Mouse (Mus musculus): ENCODE data around the gene Hmcn2. TPM values are rescaled to one million over a fixed set of nuclear protein-coding genes. Genes with fewer than 3 reads are reported as not detected.

The Hmcn2 gene
- total RNA-seq (2017), result 1.5 TPM in 1 of 2 replicates, not detected in the other

DNA sequence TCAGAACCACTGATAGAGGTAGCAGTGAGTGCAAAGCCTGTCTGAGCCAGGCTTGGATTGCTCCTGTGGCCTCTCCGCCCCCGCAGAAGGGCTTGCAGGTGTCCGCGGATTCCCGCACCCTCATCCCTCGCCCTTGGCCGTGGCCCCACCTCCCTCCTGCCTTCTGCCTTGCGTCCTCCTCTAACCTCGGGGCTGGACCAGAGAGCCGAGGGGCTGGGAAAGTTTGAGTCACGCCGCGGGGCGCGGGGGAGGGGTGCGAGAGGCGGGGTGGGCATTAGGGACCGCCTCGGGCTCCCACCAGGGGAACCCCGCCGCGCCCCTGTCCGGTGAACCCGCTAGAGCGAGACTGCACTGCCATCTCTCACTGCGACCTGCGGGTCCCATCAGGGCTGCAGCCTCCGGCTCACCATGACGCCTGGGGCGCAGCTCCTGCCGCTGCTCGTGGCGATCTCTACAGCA is at the start of gene Hmcn2:
Hmcn2 (plus strand) TSS at position 409 of the 459 bp plus-strand sequence.
- no peak for ATAC-seq (replicated peaks in 1 of 2; ENCODE audit: insufficient read depth in 1 of 2, low FRiP score in 2 of 2, low TSS enrichment in 1 of 2, low read depth in 1 of 2, poor library complexity in 2 of 2, severe bottlenecking in 2 of 2)

DNA sequence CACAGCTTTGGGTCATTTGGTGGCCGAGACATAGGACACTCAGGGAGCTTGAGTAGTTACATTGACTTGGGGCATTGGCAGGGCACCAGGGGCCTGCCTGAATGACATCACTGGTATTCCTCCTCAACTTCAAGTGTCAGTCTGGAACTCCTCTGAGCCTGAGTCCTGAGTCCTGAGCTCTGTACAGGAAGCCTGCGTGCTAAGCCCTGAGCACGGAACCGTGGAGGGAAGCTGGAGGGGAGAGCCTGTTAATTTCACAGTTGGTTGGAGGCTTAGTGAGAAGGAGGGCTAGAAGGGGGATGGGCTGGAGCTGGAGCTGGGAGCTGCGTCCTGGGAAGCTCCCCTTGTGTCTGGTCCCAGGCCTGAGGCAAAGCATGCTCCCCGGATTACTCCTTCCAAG is 46.8 kb upstream of the Hmcn2 start:
- ATAC-seq (replicated peaks in 1 of 2; ENCODE audit: insufficient read depth in 1 of 2, low FRiP score in 2 of 2, low TSS enrichment in 1 of 2, low read depth in 1 of 2, poor library complexity in 2 of 2, severe bottlenecking in 2 of 2), result no peak

DNA sequence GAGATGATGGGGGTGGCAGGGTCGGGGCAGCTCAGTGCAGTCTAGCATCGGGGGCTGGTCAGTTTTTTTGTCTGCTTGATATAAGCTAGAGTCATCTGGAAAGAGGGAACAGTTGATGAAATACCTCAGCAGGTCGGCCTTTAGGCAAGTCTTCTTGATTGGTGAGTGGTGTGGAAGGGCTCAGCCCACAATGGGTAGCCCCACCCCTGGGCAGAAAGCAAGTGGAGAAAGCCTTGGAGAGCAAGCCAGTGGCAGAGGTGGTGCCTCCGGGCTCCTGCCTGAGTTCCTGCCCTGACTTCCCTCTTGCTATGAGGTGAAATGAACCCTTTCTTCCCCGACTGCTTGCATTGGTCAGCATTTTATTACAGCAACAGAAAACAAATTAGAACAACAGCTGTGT is 45.6 kb upstream of the Hmcn2 start:
- ATAC-seq (replicated peaks in 1 of 2; ENCODE audit: insufficient read depth in 1 of 2, low FRiP score in 2 of 2, low TSS enrichment in 1 of 2, low read depth in 1 of 2, poor library complexity in 2 of 2, severe bottlenecking in 2 of 2), result no peak

DNA sequence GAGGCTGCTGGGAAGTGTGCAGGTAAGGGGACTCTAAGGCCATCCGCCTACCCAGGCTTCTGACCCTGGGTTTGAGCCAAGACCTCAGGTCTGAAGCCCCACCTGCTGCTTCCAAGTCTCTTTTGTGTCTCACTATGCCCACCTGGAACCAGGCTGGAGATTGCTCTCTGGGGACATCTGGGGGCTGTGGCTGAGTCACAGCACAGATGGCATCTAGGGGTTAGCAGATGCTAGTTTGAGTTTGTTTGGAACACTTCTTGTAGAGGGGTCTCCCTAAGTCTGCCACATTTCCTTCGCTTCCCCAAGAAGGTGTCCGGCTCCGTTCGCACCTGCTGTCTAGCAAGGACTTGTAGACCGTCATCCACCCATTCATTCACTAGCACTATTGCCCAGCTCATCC is 45.0 kb upstream of the Hmcn2 start:
- no peak for ATAC-seq (replicated peaks in 1 of 2; ENCODE audit: insufficient read depth in 1 of 2, low FRiP score in 2 of 2, low TSS enrichment in 1 of 2, low read depth in 1 of 2, poor library complexity in 2 of 2, severe bottlenecking in 2 of 2)

DNA sequence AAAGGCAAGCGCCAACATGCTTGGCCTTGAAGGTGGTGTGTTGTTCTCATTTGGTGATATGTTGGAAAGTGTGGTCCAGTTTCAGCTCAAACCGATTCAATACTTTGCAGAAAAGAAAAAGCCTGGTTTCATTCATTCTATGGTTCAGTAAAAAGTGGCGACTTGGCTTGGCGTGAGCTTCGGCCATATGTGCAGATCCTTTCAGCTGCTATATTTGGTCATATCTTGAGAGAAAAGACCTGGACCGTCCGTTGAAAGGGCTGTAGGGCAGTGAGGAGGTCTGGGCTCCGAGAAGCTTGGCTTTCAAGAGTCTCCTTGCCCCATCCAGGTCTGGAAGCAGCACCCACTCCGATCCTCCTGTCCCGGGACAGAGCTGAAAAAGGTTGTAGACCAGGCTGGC is 44.4 kb upstream of the Hmcn2 start:
- ATAC-seq (replicated peaks in 1 of 2; ENCODE audit: insufficient read depth in 1 of 2, low FRiP score in 2 of 2, low TSS enrichment in 1 of 2, low read depth in 1 of 2, poor library complexity in 2 of 2, severe bottlenecking in 2 of 2), result no peak

DNA sequence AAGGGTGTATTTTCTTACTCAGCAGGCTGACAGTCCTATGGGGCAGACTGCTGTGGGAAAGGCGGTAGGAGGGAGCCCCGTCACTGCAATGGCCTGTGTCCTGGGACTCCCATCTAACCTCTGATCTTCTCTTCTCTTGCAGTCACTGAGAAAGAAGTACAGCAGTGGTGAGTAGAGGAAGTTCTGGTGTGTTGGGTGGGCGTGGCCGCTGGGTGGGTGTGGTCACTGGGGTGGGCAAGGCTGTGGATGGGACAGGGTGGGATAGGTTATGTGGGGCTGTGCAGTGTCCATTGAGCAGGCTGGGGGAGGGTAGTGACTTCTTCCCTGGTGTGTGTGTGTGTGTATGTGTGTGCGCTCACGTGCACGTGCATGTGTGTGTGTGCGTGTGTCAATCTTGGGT is 43.7 kb upstream of the Hmcn2 start:
- ATAC-seq (replicated peaks in 1 of 2; ENCODE audit: insufficient read depth in 1 of 2, low FRiP score in 2 of 2, low TSS enrichment in 1 of 2, low read depth in 1 of 2, poor library complexity in 2 of 2, severe bottlenecking in 2 of 2), result no peak

DNA sequence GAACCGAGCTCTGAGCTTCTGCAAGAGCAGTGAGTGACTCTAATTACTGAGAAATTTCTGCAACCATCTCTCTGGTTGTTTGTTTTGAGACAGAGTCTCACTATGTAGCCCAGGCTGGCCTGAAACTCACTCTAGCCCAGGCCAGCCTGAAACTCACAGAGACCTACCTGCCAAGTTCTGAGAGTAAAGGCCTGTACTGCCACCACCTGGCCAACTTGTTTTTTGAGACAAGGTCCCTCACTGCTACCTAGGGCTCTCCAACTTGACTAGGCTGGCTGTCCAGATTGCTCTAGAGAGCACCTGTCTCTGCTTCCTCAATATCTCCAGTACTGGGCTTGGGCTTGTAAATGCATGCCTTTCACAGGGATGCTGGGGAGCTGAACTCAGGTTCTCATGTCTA is 43.1 kb upstream of the Hmcn2 start:
- ATAC-seq (replicated peaks in 1 of 2; ENCODE audit: insufficient read depth in 1 of 2, low FRiP score in 2 of 2, low TSS enrichment in 1 of 2, low read depth in 1 of 2, poor library complexity in 2 of 2, severe bottlenecking in 2 of 2), result no peak

DNA sequence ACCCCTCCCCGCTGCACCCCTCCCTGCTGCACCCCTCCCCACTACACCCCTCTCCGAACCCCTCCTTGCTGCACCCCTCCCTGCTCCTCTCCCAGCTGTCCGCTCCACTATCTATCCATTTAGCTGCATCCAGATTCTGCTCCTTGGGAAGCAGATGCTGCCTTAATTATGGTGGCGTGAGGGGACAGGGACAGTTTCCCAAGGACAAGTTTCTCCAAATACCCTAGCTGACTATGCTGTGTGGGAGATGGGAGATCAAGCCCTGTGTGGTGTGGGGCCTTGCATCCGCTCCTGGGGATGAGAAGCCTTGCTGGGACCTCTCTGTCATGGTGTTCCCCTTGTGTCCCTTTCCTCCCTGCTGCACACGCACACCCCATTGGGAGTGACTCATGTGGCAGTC is 39.2 kb upstream of the Hmcn2 start:
- ATAC-seq (replicated peaks in 1 of 2; ENCODE audit: insufficient read depth in 1 of 2, low FRiP score in 2 of 2, low TSS enrichment in 1 of 2, low read depth in 1 of 2, poor library complexity in 2 of 2, severe bottlenecking in 2 of 2), result no peak

DNA sequence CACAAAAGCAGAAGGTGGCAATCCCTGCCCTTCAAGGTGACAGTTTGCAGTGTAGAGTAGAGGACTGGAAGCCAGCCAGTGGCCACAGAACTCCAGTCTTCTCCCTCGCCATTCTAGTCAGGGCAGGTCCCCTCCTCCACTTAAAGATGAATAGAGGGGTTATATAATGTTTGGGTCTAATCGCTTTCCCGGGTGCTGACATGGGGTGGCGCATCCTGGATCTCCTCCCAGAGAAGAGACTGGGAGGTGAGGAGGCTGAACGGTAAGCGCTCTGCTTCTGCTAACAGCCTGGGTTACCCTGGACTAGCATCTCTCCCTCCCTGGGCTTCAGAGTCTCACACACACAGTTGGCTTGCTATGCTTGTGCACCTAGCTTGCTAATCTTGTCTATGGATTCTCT is 36.4 kb upstream of the Hmcn2 start:
- ATAC-seq (replicated peaks in 1 of 2; ENCODE audit: insufficient read depth in 1 of 2, low FRiP score in 2 of 2, low TSS enrichment in 1 of 2, low read depth in 1 of 2, poor library complexity in 2 of 2, severe bottlenecking in 2 of 2), result no peak

DNA sequence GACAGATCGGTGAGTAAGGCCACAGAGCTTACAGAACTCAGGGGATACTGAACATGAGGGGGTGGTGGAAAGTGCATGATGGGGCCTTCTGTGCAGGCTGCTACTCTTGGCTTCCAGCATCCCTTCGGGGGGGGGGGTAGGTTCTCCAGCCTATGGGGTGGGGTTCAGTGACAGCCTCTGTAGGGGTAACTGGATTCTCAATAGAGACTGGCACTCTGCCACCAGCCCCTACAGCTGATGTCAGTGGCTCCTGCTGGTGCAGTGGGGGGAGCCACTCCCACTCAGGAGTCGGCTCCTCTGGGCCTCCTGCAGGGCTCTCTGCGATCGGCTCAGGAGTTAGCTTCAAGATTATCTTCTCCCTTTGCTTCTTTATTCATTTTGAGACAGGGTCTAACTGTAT is 35.7 kb upstream of the Hmcn2 start:
- no peak for ATAC-seq (replicated peaks in 1 of 2; ENCODE audit: insufficient read depth in 1 of 2, low FRiP score in 2 of 2, low TSS enrichment in 1 of 2, low read depth in 1 of 2, poor library complexity in 2 of 2, severe bottlenecking in 2 of 2)

DNA sequence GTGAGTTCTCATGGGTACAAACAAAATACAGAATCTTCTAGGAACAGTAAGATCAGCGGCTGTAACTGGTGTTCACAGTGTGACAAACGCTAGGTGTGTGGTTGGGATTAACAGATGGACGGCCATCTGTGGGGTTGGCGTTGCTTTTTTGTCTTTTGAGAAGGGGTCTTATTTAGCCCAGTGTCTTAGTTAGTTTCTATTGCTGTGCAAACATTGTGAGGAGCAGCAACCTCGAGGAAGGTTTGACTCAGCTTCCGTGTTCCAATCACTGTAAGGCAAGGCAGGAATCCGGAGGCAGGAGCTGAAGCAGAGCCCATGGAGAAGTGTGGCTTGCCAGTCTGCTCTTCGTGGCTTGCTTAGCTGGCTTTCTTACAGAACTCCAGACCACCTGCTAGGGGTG is 33.1 kb upstream of the Hmcn2 start:
- ATAC-seq (replicated peaks in 1 of 2; ENCODE audit: insufficient read depth in 1 of 2, low FRiP score in 2 of 2, low TSS enrichment in 1 of 2, low read depth in 1 of 2, poor library complexity in 2 of 2, severe bottlenecking in 2 of 2), result no peak

DNA sequence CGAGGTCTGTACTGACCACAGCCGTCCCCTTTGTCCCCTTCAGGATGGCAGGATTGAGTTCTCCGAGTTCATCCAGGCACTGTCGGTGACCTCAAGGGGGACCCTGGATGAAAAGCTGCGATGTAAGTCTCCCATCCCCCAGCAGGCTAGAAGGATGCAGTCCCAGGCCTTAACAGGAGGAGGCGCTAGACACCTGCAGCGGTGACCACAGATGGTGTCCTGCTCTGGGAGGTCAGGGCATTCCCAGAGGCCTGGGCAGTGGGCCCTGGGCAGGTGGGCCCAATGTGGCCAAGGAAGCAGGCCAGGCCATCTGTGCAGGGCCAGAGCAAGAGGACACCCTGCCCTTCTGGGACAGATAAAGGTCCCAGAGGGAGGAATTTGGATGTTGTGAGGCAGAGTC is 31.9 kb upstream of the Hmcn2 start:
- ATAC-seq (replicated peaks in 1 of 2; ENCODE audit: insufficient read depth in 1 of 2, low FRiP score in 2 of 2, low TSS enrichment in 1 of 2, low read depth in 1 of 2, poor library complexity in 2 of 2, severe bottlenecking in 2 of 2), result no peak

DNA sequence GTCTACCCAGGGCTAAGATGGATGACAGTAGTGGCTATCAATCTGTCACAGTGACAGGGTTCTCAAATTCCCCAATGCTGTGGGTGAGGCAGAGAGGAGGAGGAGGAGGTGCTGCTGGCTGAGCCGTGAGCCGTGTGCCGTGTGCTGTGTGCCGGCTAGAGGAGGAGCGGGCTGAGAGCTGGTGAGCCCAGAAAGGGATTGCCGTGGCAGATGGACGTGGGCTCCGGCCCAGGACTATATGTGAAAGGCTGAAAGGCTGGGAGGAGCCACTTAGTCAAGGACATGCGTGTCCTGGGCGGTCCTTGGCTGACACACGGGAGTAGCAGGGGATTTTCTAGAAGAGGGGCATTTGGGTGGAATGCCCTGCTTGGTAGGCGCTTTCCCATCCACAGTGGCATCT is 31.3 kb upstream of the Hmcn2 start:
- no peak for ATAC-seq (replicated peaks in 1 of 2; ENCODE audit: insufficient read depth in 1 of 2, low FRiP score in 2 of 2, low TSS enrichment in 1 of 2, low read depth in 1 of 2, poor library complexity in 2 of 2, severe bottlenecking in 2 of 2)

DNA sequence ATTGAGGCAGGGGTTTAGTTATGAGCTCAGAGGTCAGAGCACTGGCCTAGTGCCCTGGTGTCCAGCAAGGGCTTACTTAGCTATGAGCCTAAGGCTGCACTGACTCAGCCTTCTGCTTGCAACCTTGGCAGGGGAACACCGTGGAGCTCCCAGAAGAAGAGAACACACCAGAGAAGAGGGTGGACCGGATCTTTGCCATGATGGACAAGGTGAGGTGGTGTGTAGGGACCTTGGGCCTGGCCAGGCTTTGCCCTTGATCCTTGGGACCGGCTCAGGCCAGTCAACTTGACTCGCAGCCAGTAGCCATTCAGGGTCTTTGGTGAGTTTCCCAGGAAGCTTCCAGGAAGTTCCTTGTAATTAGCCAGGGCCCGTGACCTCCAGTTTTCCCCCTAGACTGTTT is 29.7 kb upstream of the Hmcn2 start:
- no peak for ATAC-seq (replicated peaks in 1 of 2; ENCODE audit: insufficient read depth in 1 of 2, low FRiP score in 2 of 2, low TSS enrichment in 1 of 2, low read depth in 1 of 2, poor library complexity in 2 of 2, severe bottlenecking in 2 of 2)

DNA sequence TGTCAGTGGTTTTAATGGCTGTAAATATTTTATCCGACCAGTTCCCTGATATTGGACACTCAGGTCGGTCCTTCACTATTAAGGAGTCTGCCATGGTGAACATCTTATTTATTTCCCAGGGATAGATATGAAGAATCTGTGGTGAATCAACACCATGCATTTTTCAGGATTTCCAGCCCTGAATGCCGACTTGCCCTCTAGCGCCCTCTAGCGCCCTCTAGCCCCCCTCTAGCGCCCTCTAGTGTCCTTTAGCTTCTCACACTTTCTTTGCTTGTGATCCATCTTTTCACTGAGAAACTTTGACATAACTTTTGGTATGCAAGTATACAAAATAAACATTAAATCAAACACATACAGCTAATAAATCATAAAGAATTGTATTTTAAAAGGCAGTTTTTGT is 22.8 kb upstream of the Hmcn2 start:
- ATAC-seq (replicated peaks in 1 of 2; ENCODE audit: insufficient read depth in 1 of 2, low FRiP score in 2 of 2, low TSS enrichment in 1 of 2, low read depth in 1 of 2, poor library complexity in 2 of 2, severe bottlenecking in 2 of 2), result no peak

DNA sequence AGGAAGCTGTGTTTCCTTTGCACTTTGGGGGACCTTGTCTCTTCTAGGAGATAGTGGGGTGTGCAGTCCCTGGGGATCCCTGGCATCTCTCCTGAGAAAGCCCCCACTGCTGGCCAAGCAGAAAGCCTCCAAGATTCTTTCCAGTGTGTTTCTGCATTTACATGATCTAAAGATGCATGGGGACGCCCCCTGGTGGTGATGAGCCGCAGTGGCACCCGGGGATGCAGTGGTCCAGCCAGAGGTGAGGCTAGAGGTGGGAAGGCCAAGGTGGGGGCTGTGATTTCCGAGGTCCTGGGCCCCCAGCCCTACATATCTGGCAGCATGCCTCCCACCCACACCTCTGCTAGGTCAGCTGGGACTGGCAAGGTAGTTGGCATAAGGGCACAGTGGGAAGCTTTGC is 19.2 kb upstream of the Hmcn2 start:
- ATAC-seq (replicated peaks in 1 of 2; ENCODE audit: insufficient read depth in 1 of 2, low FRiP score in 2 of 2, low TSS enrichment in 1 of 2, low read depth in 1 of 2, poor library complexity in 2 of 2, severe bottlenecking in 2 of 2), result no peak

DNA sequence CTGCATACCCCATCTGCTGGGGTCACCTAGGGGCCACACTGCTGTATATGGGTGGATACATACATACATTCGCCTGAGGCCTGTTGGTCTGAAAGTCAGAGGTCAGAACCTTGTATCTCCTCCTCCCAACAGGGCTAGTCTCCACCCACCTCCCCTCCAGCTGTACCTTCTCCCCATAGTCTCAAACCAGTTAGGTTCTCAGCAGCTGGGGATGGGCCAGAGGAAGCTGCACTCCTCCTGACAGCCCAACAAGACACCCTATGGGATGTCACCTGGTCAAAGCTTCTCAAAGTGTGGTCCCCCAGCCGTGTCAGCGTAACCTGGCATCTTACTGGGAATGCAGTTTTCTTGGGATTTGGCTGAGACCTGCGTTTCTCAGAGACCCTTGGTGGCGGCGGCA is 17.8 kb upstream of the Hmcn2 start:
- ATAC-seq (replicated peaks in 1 of 2; ENCODE audit: insufficient read depth in 1 of 2, low FRiP score in 2 of 2, low TSS enrichment in 1 of 2, low read depth in 1 of 2, poor library complexity in 2 of 2, severe bottlenecking in 2 of 2), result no peak

DNA sequence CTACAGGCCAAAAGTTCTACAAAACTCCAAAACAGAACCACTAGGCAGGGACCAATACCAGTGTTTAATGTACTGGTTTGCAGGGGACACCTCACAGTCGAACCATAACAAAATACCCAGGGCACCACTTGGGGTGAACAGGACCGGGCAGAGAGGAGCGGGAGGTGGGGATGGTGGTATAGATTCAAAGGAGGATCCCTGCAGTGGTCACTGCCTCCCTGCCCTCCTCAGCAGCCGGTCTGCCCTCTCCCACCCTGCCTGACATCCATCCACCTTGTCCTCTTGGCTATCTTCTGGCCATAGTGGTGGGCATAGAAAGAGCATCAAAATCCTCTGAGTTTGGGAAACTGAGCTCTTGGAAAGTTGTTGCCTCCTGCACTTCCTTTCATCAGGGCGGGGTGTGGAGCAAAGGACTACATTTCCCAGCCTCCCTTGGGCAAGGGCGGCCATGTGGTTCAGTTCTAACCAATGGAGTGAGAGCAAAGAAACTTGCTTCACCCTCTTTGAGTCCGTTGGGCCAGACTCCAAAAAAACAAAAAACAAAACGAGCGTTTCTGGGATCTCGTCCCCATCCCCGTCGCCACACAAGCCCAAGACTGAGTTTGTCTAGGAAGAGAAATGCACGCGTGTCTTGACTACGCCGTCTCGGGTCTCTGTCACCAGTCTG is 16.5 kb upstream of the Hmcn2 start:
- peak; percentile 80 to 84 for ATAC-seq (replicated peaks in 1 of 2; ENCODE audit: insufficient read depth in 1 of 2, low FRiP score in 2 of 2, low TSS enrichment in 1 of 2, low read depth in 1 of 2, poor library complexity in 2 of 2, severe bottlenecking in 2 of 2)

DNA sequence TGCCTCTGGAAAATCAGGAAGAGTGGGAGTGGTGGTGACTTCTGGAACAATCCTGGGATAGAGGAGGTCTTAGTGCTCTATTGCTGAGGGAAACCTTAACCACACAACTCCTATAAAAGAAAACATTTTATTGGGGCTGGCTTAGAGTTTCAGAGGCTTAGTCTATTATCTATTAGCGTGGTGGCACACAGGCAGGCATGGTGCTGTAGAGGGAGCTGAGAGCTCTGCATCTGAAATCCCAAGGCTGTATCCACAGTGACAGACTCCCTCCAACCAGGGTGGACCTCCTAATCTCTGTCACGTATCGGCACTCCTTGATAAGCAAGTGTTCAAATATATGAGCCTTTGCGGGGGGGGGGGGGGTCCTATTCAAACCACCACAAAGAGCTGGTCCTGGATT is 15.4 kb upstream of the Hmcn2 start:
- ATAC-seq (replicated peaks in 1 of 2; ENCODE audit: insufficient read depth in 1 of 2, low FRiP score in 2 of 2, low TSS enrichment in 1 of 2, low read depth in 1 of 2, poor library complexity in 2 of 2, severe bottlenecking in 2 of 2), result no peak

DNA sequence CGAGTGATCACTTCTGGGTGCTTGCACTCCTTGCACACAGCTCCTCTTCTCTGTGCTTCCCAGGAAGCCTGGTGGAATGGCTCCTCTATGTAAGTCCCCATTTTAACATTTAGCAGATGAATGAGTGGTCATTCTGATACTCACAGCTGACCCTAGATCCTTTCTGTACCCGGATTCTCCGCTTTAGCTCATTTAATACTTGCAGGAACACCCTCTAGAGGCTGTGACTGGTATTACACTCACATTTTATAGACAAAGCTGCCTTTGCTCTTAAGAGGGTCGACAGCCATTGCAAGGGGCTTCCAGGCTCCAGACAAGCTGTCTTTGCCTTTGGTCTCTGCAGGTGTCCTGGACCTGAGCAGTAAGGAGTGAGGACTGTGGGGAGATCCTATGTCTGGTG is 14.9 kb upstream of the Hmcn2 start:
- ATAC-seq (replicated peaks in 1 of 2; ENCODE audit: insufficient read depth in 1 of 2, low FRiP score in 2 of 2, low TSS enrichment in 1 of 2, low read depth in 1 of 2, poor library complexity in 2 of 2, severe bottlenecking in 2 of 2), result no peak
